Mouse (Mus musculus): ENCODE measurements around the gene Cklf.
"Not testable (repeated sequence)": the region's sequence is repeated elsewhere in the genome, so short reads cannot be mapped to it uniquely, and the experiment has no call there.

Gene Cklf

DNA sequence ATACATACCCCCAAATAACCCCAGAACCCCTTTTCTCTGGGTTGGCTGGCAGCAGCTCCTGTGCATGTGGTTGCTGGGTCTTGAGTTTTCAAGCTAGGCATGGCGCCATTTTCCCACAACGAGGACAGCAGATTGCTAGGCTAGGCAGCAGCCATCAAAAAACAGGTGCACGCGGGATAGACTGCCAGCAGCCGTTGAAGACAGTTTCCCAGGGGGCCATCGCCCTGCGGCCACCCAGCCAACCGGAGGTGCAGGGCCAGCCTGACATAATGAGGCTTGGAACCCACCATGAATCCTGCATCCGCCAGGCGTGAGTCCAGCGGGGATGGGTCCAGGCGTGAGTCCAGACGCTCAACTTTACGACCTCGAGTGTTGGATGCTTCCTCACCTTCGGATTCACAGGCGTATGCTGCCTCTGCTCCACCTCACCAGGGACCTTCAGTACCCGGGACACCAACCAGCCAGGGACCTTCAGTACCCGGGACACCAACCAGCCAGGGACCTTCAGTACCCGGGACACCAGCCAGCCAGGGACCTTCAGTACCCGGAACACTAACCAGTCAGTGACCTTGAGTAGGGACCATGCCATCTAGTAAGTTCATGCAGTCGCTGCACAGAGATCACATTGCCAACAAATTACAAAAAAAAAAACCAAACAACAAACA is 13.7 kb downstream of the Cklf start:
- DNase-seq (ENCODE audit: low spot score in 2 of 2): not testable (repeated sequence)

DNA sequence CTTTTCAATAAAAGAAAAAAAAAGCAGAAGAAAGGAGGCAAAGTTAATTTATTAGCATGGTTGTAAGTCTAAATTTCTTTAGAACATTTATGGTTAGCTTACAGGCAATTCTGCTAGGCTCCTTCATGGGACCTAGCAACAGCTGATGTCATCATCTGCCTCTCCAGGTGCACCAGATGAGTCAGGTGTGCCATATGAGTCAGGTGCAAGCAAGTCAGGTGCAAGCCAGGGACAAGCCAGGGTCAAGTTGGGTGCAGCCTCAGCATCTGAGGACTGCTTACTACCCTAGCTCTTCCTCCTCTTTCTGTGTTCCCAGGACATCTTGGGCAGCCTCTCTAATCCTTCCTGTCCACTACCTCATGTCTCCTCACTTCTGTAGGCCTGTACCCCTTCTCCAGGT is 17.7 kb downstream of the Cklf start:
- DNase-seq (ENCODE audit: low spot score in 2 of 2): no peak

DNA sequence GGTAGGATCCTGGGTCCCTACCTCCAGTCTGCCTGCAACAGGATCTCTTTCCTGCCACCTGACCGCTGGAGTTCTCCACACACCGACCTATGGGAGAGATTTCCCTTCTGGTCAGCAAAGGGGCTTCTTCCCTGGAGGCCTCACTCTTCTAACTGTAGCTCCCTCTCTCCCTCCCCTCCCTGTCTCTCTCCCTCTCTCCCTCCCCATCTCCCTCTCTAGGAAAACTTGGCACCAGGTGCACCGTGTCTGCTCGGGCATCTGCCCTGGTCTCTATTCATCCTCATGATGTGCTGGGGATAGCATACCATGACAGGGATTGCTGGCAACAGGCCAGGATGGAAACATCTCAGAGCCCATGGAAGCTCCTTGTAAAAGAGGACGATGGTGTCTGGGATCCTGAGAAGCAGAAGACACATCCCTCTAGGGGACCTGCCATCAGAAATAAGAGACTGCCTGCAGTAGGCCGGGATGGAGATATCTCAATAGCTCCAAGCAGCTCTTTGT is 18.3 kb downstream of the Cklf start:
- DNase-seq (ENCODE audit: low spot score in 2 of 2): no peak

DNA sequence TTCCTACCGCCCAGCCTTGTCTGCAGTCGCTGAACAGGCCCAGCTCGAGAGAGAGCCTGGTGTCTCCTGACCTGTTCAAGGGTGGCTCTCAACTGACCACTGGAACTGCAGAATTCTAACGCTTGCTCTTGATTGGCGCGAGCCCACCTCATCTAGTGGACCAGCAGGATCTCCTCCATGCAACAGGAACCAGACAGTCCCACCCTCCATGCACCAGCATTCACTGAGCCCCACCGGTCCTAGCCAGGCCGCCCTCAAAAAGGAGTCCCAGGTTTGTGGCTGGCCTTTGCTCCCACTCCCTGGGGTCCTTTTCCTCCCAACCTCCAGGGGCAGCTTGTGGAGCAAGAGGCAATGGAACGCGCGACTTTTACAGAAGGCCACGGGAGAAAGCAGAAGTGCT is 42.4 kb downstream of the Cklf start, which contains the start of gene Cmtm2a:
Gene Cmtm2a (minus strand): TSS at position 101 of the 400 bp plus-strand sequence.
- not testable (repeated sequence) for DNase-seq (ENCODE audit: low spot score in 2 of 2)

DNA sequence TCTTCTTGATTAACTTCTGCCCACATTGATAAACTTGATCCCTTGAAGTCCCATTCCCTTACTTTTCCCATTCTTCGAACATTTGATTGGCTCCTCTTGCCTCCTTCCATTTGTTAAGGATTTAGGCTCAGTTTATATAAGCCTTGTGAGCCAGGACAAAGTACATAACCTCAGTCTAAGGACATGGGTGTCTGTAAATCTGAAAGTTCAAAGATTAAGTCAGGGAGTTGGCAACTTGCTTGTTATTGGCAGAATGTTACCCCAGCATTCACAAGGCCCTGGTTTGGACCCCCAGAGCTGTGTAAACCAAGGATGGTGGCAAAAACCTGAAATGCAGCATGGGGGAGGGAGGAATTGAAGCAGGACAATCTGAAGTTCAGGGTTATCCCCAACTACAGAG is 43.7 kb downstream of the Cklf start:
- DNase-seq (ENCODE audit: low spot score in 2 of 2): no peak

DNA sequence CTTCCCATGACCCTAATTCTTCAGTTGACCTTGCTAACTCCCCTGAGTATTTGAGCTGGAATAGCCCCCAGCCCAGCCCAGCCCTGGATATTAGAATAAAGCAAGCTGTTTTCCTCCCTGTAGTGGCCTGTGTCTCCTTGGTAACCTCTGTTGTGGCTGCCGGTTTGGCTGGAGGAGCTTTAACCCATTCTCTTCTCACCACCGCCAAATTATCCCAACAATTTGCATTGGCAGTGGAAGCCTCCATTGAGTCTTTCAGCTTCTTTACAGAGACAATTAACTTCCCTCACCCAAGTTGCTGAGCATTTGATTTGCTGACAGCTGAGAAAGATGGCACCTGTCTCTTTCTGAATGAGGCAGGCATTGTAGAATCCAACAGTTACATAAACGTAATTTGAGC is 50.9 kb downstream of the Cklf start:
- peak in 1 of 2 experiments; percentile 4 for DNase-seq (ENCODE audit: low spot score in 2 of 2)

DNA sequence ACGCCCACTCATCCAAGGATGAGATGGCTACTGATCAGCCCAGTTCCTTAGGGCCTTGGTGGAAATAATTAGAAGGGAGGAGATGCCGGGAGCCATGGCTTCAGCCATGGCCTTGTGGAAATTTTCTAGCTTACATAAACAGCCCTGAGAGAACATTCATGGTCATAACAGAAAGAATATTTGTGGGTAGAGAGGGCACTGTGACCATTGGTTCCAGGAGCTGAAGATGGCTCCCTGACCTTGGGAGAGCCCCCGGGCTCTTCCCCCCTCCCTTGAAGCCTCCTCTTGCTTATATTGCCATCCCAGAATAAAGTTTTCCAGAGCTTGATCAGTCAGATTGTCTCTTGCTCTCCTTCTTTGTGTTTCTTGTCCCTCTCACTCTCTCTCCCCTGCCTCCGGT is 51.9 kb downstream of the Cklf start:
- DNase-seq (ENCODE audit: low spot score in 2 of 2): not testable (repeated sequence)

DNA sequence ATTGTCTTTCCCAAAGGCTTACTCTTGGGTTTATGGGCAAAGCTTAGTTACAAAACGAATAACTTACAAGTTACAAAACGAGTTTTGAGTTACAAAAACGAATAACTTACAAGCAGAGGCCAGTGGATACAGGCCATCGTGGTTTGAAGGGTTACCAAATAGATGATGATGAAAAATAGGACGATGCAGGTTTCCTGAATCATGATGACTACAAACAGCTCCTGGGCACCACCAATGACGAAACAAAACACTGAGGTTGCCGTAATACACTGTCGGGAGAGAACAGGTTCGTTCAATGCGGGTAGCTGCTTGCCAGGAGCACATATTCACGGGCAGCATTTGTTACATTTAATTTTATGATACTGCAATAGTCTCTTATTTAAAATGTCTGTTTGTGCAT is 54.3 kb downstream of the Cklf start:
- DNase-seq (ENCODE audit: low spot score in 2 of 2): no peak

DNA sequence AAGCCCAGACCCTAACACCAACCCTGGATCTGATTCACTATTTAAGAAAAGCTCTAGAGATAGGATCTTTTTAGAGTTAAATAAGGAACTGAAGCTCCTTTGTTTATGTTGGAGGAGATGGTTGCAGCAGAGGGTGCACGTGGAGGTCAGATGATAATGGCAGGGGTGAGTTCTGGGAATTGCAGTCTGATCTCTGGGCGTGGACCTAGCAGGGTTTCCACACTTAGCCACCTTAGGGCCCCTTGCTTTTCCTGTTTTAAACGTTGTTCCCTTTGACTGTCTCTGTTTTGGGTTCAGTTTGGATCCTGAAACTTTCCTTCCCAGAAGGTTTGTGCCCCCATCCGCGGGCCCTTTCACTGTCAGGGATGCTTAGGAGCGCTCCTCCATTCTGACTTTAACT is 57.7 kb downstream of the Cklf start:
- not testable (repeated sequence) for DNase-seq (ENCODE audit: low spot score in 2 of 2)

DNA sequence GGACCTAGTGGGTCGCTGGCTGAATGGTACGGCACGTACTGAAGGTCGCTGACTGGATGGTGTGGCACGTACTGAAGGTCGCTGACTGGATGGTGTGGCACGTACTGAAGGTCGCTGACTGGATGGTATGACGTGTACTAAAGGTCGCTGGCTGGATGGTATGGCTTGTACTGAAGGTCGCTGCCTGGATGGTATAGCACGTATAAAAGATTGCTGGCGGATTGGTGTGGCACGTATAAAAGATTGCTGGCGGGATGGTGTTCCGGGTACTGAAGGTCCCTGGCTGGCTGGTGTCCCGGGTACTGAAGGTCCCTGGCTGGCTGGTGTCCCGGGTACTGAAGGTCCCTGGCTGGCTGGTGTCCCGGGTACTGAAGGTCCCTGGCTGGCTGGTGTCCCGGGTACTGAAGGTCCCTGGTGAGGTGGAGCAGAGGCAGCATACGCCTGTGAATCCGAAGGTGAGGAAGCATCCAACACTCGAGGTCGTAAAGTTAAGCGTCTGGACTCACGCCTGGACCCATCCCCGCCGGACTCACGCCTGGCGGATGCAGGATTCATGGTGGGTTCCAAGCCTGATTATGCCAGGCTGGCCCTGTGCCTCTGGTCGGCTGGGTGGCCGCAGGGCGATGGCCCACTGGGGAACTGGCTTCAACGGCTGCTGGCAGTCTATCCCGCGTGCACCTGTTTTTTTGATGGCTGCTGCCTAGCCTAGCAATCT is 58.9 kb downstream of the Cklf start, which contains the start of the genes Gm45711 and Cmtm1:
Gene Gm45711 (minus strand): TSS at position 641 of the 715 bp plus-strand sequence.
Gene Cmtm1 (minus strand): TSS at position 705 of the 715 bp plus-strand sequence.
- peak in 1 of 2 experiments; percentile 3 for DNase-seq (ENCODE audit: low spot score in 2 of 2)

DNA sequence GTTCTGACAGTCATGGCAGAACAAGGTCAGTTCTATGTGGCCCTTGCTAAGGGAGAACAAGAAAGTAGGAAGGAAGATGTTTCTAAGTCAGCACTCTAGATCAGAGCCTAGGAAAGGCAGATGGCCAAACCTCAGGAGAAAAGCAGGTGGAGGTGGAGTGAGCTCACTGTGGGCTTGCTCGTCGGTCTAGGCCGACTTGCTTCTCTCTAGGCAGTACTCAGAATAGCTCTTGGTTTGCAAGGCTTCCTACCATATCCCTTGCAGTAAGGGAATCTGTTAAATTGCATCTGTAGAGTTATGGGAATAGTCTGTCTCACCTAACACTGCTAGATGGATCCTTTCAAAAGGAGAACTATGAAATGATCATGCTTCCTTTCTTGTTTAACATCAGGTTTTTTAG is 61.4 kb downstream of the Cklf start:
- DNase-seq (ENCODE audit: low spot score in 2 of 2): peak in 1 of 2 experiments; percentile 8

DNA sequence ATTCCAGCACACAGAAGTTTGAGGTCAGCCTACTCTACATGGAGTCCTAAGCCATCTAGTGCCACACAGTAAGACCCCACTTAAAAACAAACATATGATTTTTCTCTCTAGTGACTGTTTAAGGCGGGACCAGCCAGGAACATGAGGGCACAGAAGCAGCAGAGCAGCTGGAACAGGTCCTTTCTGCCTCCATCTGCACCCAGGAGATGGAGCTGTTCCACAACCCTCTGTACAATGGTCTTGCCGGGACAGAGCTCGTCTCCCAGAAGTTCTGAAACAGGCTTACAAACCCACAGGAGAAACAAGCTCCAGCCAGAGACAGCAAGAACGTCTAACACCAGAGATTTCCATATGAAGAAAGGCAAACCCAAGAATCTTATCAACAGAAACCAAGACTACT is 62.6 kb downstream of the Cklf start:
- DNase-seq (ENCODE audit: low spot score in 2 of 2): peak in 1 of 2 experiments; percentile 6
